Mouse (Mus musculus) adrenal gland, postnatal 14 days (tissue): ENCODE measurements at regions not wholly inside any gene's neighbourhood (a gene's known extent, or its start where the extent isn't known, plus 50 kb on each side); places are given as distances from the start of the nearest gene placed in this dataset.
"Not testable (repeated sequence)": the region's sequence is repeated elsewhere in the genome, so short reads cannot be mapped to it uniquely, and the experiment has no call there.

Experiments
- DNase-seq: peaks from one replicate; pipeline ENCODE4 v3.0.0; 2021; ENCODE audit warnings: mixed read lengths

- not testable (repeated sequence) for DNase-seq
Observed at GRCm38 (mm10) chr1:117051311-117051710, 248.5 kb downstream of the Gm19965 start.

- no peak for DNase-seq
Observed at GRCm38 (mm10) chr1:117067151-117067819, 264.5 kb downstream of the Gm19965 start.

GRCm38 (mm10) chr1:117087136-117087535 is 284.4 kb downstream of the Gm19965 start:
- no peak for DNase-seq

- DNase-seq: peak; percentile 40
Observed at GRCm38 (mm10) chr1:117111496-117111895, 308.7 kb downstream of the Gm19965 start.

GRCm38 (mm10) chr1:117113918-117114317 is 311.1 kb downstream of the Gm19965 start:
- no peak for DNase-seq

- DNase-seq: no peak
Observed at GRCm38 (mm10) chr1:117122965-117123364, 320.2 kb downstream of the Gm19965 start.
